Mouse (Mus musculus): ENCODE results near the gene P2rx6.

DNA sequence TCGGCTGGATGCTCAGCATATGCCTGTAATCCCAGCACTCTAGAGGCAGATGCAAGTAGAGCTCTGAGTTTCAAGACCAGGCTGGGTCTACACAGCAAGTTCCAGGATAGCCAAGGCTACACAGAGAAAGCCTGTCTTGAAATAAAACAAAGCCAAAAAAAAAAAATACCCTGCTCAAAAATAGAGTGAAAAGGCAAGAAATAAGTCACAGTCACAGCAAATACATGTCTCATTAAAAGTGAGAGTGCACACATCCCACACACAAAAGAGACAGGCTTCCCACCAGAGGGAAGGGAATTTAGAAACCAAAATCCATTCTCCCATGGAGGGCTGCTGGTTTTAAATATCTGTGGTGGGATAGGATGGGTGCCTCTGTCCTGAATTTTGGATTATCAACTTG lies 1.9 kb downstream of the P2rx6 start:
- TF ChIP-seq CTCF (IDR thresholded peaks at IDR 0.05; ENCODE audit: low read depth) (no peak), EP300 (IDR thresholded peaks at IDR 0.05; ENCODE audit: low read depth) (no peak)
